Mouse (Mus musculus): ENCODE measurements around the gene Hspa5. TPM values are rescaled to one million over a fixed set of nuclear protein-coding genes. Genes with fewer than 3 reads are reported as not detected.

Hspa5 gene
- 272 and 282 TPM in 2 replicates for polyA plus RNA-seq (2015; fragmentation: Nextera tagmentation; extraction: Ambion mirVana)

DNA sequence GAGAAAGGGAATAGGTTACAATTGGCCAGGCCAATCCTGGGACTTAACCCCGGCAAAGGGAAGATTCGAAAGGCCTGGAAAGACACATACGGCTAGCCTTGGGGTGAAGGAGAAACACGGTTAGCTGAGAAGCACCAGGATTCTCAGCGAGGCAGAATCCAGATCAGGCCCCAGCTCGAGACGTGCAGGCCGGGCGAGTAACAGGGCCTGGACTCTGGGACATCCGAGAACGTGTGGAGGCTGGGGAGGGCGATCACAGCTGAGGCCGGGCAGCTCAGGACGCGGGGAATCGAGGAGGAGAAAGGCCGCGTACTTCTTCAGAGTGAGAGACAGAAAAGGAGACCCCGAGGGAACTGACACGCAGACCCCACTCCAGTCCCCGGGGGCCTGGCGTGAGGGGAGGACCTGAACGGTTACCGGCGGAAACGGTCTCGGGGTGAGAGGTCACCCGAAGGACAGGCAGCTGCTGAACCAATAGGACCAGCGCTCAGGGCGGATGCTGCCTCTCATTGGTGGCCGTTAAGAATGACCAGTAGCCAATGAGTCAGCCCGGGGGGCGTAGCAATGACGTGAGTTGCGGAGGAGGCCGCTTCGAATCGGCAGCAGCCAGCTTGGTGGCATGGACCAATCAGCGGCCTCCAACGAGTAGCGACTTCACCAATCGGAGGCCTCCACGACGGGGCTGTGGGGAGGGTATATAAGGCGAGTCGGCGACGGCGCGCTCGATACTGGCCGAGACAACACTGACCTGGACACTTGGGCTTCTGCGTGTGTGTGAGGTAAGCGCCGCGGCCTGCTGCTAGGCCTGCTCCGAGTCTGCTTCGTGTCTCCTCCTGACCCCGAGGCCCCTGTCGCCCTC is at the start of gene Hspa5:
Hspa5 (plus strand) TSS at position 603 of the 859 bp plus-strand sequence.

DNA sequence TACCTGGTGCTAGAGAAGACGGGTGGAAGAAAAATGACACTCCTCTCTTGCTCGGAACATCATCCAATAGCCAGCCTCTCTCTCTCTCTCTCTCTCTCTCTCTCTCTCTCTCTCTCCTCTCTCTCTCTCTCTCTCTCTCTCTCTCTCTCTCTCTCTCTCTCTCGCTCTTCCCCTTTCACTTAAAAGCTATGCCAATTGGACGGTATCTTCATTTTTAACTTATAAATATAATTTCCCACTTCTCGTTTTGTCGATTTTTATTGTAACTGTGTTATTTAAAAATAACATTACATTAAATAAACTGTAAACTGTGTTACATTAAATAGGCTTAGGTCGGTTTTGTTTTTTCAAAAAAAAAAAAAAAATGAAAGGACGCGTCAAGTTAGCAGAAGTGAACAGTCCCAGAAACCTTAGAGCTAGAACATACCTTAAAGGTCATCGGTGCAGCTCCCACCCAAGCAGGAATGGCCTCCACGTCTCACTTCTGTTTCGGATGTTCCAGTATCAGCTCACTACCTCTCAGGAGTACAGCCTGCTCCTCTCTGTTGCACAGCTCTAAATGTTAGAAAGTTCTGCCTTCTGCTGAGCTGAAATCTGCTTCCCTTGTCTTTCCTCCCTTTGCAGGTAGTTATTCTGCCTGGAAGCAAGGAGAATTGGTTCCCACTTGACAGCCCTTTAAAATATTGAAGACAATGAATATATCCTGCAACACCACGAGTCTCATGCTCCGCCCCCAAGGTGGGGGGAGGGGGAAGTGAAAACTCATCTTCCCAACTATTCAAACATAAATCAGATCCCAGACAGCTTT is 17.0 kb upstream of the Hspa5 start, which contains the start of gene Gapvd1:
Gapvd1 (minus strand) TSS at position 682 of the 808 bp plus-strand sequence.

DNA sequence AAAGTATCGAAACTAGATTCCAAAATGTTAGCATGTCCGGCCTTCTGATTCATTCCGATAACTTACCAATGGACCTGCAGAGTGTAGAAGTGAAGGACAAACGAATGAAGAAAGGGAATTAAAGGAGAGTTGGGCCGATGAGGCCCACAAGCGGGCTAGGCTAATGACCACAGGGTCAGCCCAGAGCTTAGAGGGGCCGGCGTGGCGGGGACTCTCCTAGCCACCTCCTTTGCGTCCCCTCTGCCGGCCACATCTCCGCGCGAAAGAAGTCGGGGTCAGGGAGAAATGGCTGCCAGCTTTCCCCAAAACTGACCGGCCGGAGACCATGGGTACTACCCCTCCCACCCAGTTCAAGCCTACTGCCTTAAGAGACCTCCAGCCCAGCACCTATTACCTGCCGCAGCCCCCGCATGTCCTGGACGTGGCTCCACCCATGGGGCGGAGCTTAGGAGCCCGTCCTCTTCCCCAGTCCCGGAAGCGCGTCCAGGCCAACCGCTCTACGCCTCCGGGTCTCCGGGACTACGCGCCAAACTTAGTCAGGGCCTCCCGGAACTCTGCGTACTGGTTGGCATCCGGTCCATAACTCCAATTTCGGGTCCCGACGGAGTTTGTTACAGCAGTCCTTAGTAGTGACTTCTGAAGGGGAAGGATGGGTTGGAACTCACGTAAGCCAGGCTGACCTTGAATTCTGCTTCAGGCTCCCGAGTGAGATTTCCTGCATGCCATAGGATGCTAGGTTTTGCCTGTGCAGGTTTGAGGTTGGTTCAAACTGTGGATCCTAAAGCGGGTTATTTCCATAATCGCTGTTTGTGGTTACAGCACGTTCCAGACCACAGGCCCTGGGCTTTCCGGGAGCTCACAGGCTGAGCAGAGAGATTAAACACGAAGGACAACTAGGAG is 27.8 kb downstream of the Hspa5 start, which contains the start of gene Rabepk:
Rabepk (minus strand) TSS at position 556 of the 900 bp plus-strand sequence.

DNA sequence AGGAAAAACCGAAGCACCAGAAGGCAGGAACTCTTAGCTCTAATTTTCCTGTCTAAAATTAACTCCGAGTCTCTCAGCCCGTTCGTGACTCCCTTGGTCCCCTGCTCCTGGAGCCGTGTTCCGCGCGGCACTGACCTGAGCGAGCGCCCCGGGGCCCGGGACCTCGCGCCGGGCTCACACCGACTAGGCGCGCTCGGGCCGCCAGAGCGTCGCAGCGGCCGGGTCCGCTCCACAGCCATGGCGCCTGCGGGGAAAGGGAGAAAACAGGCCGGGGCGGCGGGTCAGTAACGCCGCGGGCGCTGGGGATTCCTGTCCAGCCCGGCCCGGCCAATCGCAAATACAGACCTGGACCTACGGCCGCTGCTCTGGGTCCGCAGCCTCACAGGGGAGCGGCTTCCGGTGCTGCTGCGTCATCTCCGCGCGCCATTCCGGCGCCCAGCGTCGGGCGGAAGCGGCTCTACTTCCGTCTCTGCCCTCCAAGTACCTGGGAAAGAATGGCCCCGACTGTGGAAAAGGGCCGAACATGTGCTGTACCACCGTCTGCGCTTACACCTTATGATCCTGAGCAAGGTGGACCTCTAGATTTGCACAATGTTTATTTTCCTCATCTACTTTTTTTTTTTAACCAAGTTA is 54.2 kb downstream of the Hspa5 start, which contains the start of gene Fbxw2:
Fbxw2 (minus strand) TSS at position 485 of the 633 bp plus-strand sequence.

Other genes with a start within 250 kb of the Hspa5 start
- gene Gapvd1, start 16.7 kb upstream of the Hspa5 start, polyA plus RNA-seq (2015; fragmentation: Nextera tagmentation; extraction: Ambion mirVana) = 94.5 and 97.3 TPM in 2 replicates
- gene Rabepk, start 27.9 kb downstream of the Hspa5 start, polyA plus RNA-seq (2015; fragmentation: Nextera tagmentation; extraction: Ambion mirVana) = 34.4 and 37.5 TPM in 2 replicates
- 84.0 and 84.6 TPM in 2 replicates for gene Fbxw2, start 54.3 kb downstream of the Hspa5 start, polyA plus RNA-seq (2015; fragmentation: Nextera tagmentation; extraction: Ambion mirVana)
- not detected in 2 replicates for gene Gm34653, start 61.0 kb downstream of the Hspa5 start, polyA plus RNA-seq (2015; fragmentation: Nextera tagmentation; extraction: Ambion mirVana)
- gene Cutal, start 102.4 kb downstream of the Hspa5 start, polyA plus RNA-seq (2015; fragmentation: Nextera tagmentation; extraction: Ambion mirVana) = 0.11 and 0.19 TPM in 2 replicates
- gene Psmd5, start 103.0 kb downstream of the Hspa5 start, polyA plus RNA-seq (2015; fragmentation: Nextera tagmentation; extraction: Ambion mirVana) = 70.9 and 75.4 TPM in 2 replicates
- gene Phf19, start 142.1 kb downstream of the Hspa5 start, polyA plus RNA-seq (2015; fragmentation: Nextera tagmentation; extraction: Ambion mirVana) = 3.1 and 3.4 TPM in 2 replicates
- gene Traf1, start 189.8 kb downstream of the Hspa5 start, polyA plus RNA-seq (2015; fragmentation: Nextera tagmentation; extraction: Ambion mirVana) = 5.5 and 6.4 TPM in 2 replicates